Mouse (Mus musculus) neural tube, embryonic 13.5 days (tissue): Measurements from ENCODE around the gene Mxi1. TPM values are rescaled to one million over a fixed set of nuclear protein-coding genes. Genes with fewer than 3 reads are reported as not detected.

Experiments used
- ATAC-seq: fragments of 200-750 bp; cut with Nextera tagmentation; 2 replicates; pipeline ENCODE4 v1.8.0; 2017; ENCODE audit warnings: low read depth, mild to moderate bottlenecking, moderate TSS enrichment, moderate library complexity
- H3K27ac ChIP-seq: fragments of 300-500 bp; sonication (generic); replicated peaks from 2 replicates; pipeline ENCODE4 v1.5.1; 2015; ENCODE audit warnings: moderate library complexity, mild to moderate bottlenecking, inconsistent platforms
- H3K27me3 ChIP-seq: fragments of 300-500 bp; sonication (generic); 2 replicates; pipeline ENCODE4 v1.6.1; 2015; ENCODE audit warnings: mild to moderate bottlenecking, inconsistent platforms
- H3K36me3 ChIP-seq: fragments of 300-500 bp; sonication (generic); 2 replicates; pipeline ENCODE4 v1.6.1; 2015; ENCODE audit warnings: mild to moderate bottlenecking, inconsistent platforms
- H3K4me1 ChIP-seq: fragments of 300-500 bp; sonication (generic); replicated peaks from 2 replicates; pipeline ENCODE4 v1.6.1; 2015; ENCODE audit warnings: inconsistent platforms
- H3K4me2 ChIP-seq: fragments of 300-500 bp; sonication (generic); 2 replicates; pipeline ENCODE4 v1.6.1; 2015; ENCODE audit warnings: inconsistent platforms, mild to moderate bottlenecking, moderate library complexity
- H3K4me3 ChIP-seq: fragments of 300-500 bp; sonication (generic); 2 replicates; pipeline ENCODE4 v1.5.1; 2015; ENCODE audit warnings: mild to moderate bottlenecking, inconsistent platforms
- H3K9ac ChIP-seq: fragments of 300-500 bp; sonication (generic); 2 replicates; pipeline ENCODE4 v1.6.1; 2015; ENCODE audit warnings: moderate library complexity, mild to moderate bottlenecking, inconsistent platforms
- H3K9me3 ChIP-seq: fragments of 300-500 bp; sonication (generic); 2 replicates; pipeline ENCODE4 v1.6.1; 2016; ENCODE audit warnings: inconsistent platforms
- WGBS: fragments of 180-500 bp; shearing (Covaris S2); methylation state at CpG from one replicate; pipeline ENCODE4 v1.1.7; 2015; 5-methylcytosine and 5-hydroxymethylcytosine counted together
- polyA plus RNA-seq: library from polyadenylated mRNA; unstranded; fragments of >200 nt; fragmentation: Nextera tagmentation; extraction: Ambion mirVana; gene quantifications from 2 replicates; pipeline ENCODE4 v1.2.1, GENCODE M21; 2015

Gene Mxi1
- polyA plus RNA-seq, 1 experiment from 2014 or later, result 59.8 TPM

- Histone ChIP-seq H3K27ac (no peak overlapping the region), H3K4me3 (no peak overlapping the region), H3K9ac (no peak overlapping the region), H3K9me3 (no peaks in the 10 kb centered on the region), H3K4me2 (no peak overlapping the region), H3K36me3 (no peaks in the 10 kb centered on the region), H3K27me3 (peaks cover 3% of the 10 kb centered on the region; the same call in 1 of the 2 replicates), H3K4me1 (no peaks in the 10 kb centered on the region)
- WGBS, result 86% methylated on average over 12 of the region's 12 CpGs
- no peak for ATAC-seq
Measured at GRCm38 (mm10) chr19:53397451-53398233, 87.3 kb downstream of the Mxi1 start.

GRCm38 (mm10) chr19:53399213-53399612, 88.9 kb downstream of the Mxi1 start:
- H3K4me3 ChIP-seq, result no peak overlapping the region
- H3K27ac ChIP-seq, result no peak overlapping the region
- peaks cover 3% of the 10 kb centered on the region; the same call in 1 of the 2 replicates for H3K27me3 ChIP-seq
- no peak overlapping the region for H3K9ac ChIP-seq
- no peaks in the 10 kb centered on the region for H3K4me1 ChIP-seq
- no peak for ATAC-seq
- H3K9me3 ChIP-seq, result no peaks in the 10 kb centered on the region
- WGBS, result 91% methylated on average over 4 of the region's 4 CpGs
- H3K36me3 ChIP-seq, result no peaks in the 10 kb centered on the region
- no peak overlapping the region for H3K4me2 ChIP-seq

DNA sequence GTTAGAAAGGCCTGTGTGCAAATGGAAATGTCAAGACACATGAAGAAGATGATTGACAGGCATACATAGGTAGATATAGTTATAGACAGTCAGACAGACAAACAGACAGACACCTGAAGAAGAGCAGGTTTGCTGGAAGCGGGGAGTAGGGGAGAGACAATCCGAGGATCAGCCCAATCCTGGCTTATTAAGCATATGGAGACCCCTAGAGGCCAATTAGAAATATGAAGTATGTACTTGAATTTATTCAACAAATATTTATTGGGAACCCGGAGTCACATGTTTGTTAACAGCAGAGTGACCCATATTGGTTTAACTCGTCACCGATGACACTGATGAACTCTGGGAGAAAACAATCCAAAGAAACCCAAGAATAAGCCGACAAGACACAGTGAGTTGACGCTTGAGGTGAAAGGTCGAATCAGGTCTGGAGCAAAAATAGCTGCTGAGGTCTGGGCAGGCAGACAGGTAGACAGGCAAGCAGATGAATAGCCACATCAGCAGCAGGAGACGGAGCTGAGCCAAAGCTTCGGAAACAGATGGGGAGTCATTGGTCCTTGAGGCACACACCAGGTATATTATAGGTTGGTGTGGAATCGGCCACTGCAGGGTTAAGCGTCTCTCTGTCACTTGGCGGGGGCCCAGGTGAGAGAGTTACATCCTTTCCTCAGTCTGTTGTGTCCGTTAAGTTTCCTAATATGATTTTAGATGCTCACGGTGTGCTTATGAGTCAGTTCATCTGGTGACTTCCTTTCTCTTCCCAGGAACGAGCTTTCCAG, 90.2 kb downstream of the Mxi1 start:
- H3K4me3 ChIP-seq, result no peak overlapping the region
- ATAC-seq, result no peak
- H3K9ac ChIP-seq, result no peak overlapping the region
- WGBS, result 86% methylated on average over 16 of the region's 16 CpGs
- no peak overlapping the region for H3K4me2 ChIP-seq
- peaks cover 3% of the 10 kb centered on the region; the same call in 1 of the 2 replicates for H3K27me3 ChIP-seq
- peaks cover 3% of the 10 kb centered on the region; the same call in 1 of the 2 replicates for H3K9me3 ChIP-seq
- H3K36me3 ChIP-seq, result no peaks in the 10 kb centered on the region
- H3K27ac ChIP-seq, result no peak overlapping the region
- no peaks in the 10 kb centered on the region for H3K4me1 ChIP-seq

GRCm38 (mm10) chr19:53402741-53403432, 92.6 kb downstream of the Mxi1 start:
- no peak for ATAC-seq
- H3K4me2 ChIP-seq, result no peak overlapping the region
- no peaks in the 10 kb centered on the region for H3K36me3 ChIP-seq
- H3K9me3 ChIP-seq, result peaks cover 3% of the 10 kb centered on the region; the same call in 1 of the 2 replicates
- H3K27ac ChIP-seq, result no peak overlapping the region
- no peak overlapping the region for H3K9ac ChIP-seq
- WGBS, result 53% methylated on average over 12 of the region's 12 CpGs
- H3K27me3 ChIP-seq, result peaks cover 3% of the 10 kb centered on the region; the same call in 1 of the 2 replicates
- no peak overlapping the region for H3K4me3 ChIP-seq
- no peaks in the 10 kb centered on the region for H3K4me1 ChIP-seq

DNA sequence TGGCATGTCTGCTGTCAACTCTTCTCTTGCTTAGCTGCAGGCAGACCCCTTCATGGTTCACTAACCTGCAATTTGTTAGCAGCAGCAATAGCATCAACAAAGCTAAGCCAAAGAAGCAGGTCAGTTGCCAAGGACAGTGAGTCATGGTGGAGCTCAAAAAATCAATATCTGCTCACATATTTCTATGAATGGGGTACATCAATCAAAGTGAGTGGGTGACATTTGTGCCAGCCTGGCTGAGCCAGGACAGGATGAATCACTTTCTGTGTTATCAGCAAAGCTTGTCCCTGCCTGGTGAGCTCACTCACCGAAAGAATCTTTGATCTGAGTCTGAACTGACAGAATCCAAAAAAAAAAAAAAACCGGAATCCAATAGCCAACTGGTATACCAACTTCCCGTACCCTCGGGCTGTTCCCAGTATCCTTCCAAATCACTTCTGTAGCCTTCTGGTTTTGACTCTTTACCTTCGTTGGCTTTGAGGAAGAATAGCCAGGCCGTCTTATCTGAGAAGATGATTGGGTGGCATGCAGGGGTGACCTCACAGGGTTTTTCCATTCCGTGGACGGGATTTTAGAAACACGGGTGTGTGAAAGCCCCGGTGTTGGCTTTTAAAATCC, 94.0 kb downstream of the Mxi1 start:
- H3K27ac ChIP-seq, result no peak overlapping the region
- ATAC-seq, result no peak
- peaks cover 3% of the 10 kb centered on the region; the same call in 1 of the 2 replicates for H3K9me3 ChIP-seq
- no peak overlapping the region for H3K4me3 ChIP-seq
- no peaks in the 10 kb centered on the region for H3K36me3 ChIP-seq
- H3K9ac ChIP-seq, result no peak overlapping the region
- no peak overlapping the region for H3K4me2 ChIP-seq
- H3K4me1 ChIP-seq, result no peaks in the 10 kb centered on the region
- H3K27me3 ChIP-seq, result no peaks in the 10 kb centered on the region
- 91% methylated on average over 10 of the region's 10 CpGs for WGBS

- H3K27me3 ChIP-seq, result no peaks in the 10 kb centered on the region
- no peak overlapping the region for H3K4me2 ChIP-seq
- H3K27ac ChIP-seq, result no peak overlapping the region
- WGBS, result 77% methylated on average over 18 of the region's 18 CpGs
- no peak overlapping the region for H3K9ac ChIP-seq
- no peak for ATAC-seq
- H3K4me3 ChIP-seq, result no peak overlapping the region
- no peaks in the 10 kb centered on the region for H3K4me1 ChIP-seq
- H3K36me3 ChIP-seq, result no peaks in the 10 kb centered on the region
- peaks cover 3% of the 10 kb centered on the region; the same call in 1 of the 2 replicates for H3K9me3 ChIP-seq
Measured at GRCm38 (mm10) chr19:53404837-53405356, 94.6 kb downstream of the Mxi1 start.

GRCm38 (mm10) chr19:53405810-53406209, 95.5 kb downstream of the Mxi1 start:
- Histone ChIP-seq H3K9me3 (peaks cover 3% of the 10 kb centered on the region; the same call in 1 of the 2 replicates), H3K36me3 (no peaks in the 10 kb centered on the region), H3K9ac (no peak overlapping the region), H3K4me2 (no peak overlapping the region), H3K27me3 (no peaks in the 10 kb centered on the region), H3K4me1 (no peaks in the 10 kb centered on the region), H3K27ac (no peak overlapping the region), H3K4me3 (no peak overlapping the region)
- no peak for ATAC-seq
- 85% methylated on average over 2 of the region's 2 CpGs for WGBS

GRCm38 (mm10) chr19:53407350-53407749, 97.0 kb downstream of the Mxi1 start:
- no peak for ATAC-seq
- Histone ChIP-seq H3K9ac (no peak overlapping the region), H3K9me3 (peaks cover 3% of the 10 kb centered on the region; the same call in 1 of the 2 replicates), H3K27me3 (no peaks in the 10 kb centered on the region), H3K27ac (no peak overlapping the region), H3K4me2 (no peak overlapping the region), H3K36me3 (no peaks in the 10 kb centered on the region), H3K4me3 (no peak overlapping the region), H3K4me1 (peaks cover 12% of the 10 kb centered on the region)
- 79% methylated on average over 2 of the region's 2 CpGs for WGBS

DNA sequence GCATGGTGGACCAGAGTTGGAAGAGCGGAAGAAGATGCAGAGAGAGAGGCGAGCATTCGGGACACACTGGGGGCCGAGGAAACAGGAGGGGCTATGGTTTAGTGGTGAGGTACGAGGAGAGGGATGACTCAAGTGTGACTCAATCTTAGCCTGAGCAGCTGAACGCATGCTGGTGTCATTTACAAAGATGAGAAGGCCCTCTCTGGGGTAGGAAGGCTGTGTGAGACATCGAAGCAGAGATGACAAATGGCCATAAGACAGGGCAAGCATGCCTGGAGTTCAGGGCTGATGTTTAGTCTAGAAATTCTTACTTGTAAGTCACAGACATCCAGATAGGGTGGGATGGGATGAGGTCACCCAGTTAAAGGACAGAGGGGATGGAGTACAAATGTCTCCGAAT, 98.1 kb downstream of the Mxi1 start:
- Histone ChIP-seq H3K9me3 (peaks cover 3% of the 10 kb centered on the region; the same call in 1 of the 2 replicates), H3K4me3 (no peak overlapping the region), H3K27me3 (no peaks in the 10 kb centered on the region), H3K9ac (no peak overlapping the region), H3K27ac (no peak overlapping the region), H3K36me3 (no peaks in the 10 kb centered on the region), H3K4me1 (peaks cover 16% of the 10 kb centered on the region), H3K4me2 (no peak overlapping the region)
- 89% methylated on average over 8 of the region's 8 CpGs for WGBS
- ATAC-seq, result no peak

GRCm38 (mm10) chr19:53409663-53410307, 99.5 kb downstream of the Mxi1 start:
- no peak for ATAC-seq
- Histone ChIP-seq H3K27me3 (no peaks in the 10 kb centered on the region), H3K9ac (no peak overlapping the region), H3K4me3 (no peak overlapping the region), H3K27ac (no peak overlapping the region), H3K36me3 (no peaks in the 10 kb centered on the region), H3K4me1 (peaks cover 16% of the 10 kb centered on the region), H3K4me2 (no peak overlapping the region), H3K9me3 (no peaks in the 10 kb centered on the region)
- 68% methylated on average over 17 of the region's 17 CpGs for WGBS
